Mouse (Mus musculus) CH12.LX (cell line): ENCODE measurements at regions not wholly inside any gene's neighbourhood (a gene's known extent, or its start where the extent isn't known, plus 50 kb on each side); places are given as distances from the start of the nearest gene placed in this dataset.

Experiments
- CTCF ChIP-seq, 2 experiments: IDR thresholded peaks in 1 of 2; conservative IDR thresholded peaks in 1 of 2; 2 replicates each; pipeline ENCODE4 v1.5.1; 2011 to 2012; ENCODE audit warnings: low read depth in 2 of 2, low read length in 2 of 2, improper control_type of control experiment in 1 of 2, inconsistent platforms in 1 of 2, mild to moderate bottlenecking in 1 of 2, moderate library complexity in 1 of 2
- E2F4 ChIP-seq: IDR thresholded peaks from 2 replicates; pipeline ENCODE4 v1.6.1; 2011; ENCODE audit warnings: low read depth, low read length, improper control_type of control experiment; ENCODE audit not compliant: insufficient replicate concordance

DNA sequence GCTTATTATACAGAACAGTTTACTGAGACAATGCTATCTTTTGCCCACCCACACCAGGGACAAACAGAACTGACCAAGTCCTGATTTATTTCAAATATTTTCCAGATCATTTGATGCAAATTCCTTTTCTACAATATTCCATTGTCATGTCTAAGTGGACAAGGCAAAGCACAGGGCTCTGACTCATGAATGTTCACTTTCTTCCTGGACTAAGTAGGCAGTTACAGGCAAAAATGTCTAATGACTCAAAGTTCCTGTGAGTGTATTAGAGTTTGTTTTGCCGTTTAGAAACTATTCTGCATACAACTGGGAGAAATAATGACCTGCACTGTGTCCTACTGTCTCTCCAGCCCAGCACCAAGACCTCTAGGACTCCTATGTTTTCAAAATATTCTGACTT lies 189.8 kb upstream of the Galnt5 start:
- TF ChIP-seq E2F4 (no peak), CTCF (conservative IDR thresholded peaks at IDR 0.05 in 1 of 2, IDR thresholded peaks at IDR 0.05 in 1 of 2; ENCODE audit: low read depth in 2 of 2, low read length in 2 of 2) (no peak)
